Mouse (Mus musculus): ENCODE measurements around the gene Slc9a7.

Slc9a7 gene

GRCm38 (mm10) chrX:20129466-20129865 lies 162.1 kb downstream of the Slc9a7 start:
- peak; percentile 31 for DNase-seq

DNA sequence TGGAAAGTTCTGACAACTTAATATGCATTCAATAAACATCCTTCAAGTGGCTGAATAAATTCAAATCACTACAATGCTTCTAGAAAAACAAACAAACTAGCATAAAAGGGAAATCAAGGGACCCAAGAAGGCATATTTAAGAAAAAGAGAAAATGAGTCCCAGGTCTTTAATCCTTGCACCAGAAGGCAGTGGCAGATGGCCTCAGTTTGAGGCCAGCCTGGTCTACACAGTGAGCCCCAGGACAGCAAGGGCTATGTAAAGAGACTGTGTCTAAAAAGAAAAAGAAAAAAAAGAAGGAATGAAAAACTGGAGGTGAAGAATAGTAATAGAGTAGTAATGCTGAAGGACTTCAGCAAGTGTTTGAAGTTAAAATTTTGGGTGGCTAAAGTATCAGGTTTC lies 162.7 kb downstream of the Slc9a7 start:
- no peak for DNase-seq

GRCm38 (mm10) chrX:20125481-20125880 lies 166.1 kb downstream of the Slc9a7 start:
- DNase-seq = no peak

DNA sequence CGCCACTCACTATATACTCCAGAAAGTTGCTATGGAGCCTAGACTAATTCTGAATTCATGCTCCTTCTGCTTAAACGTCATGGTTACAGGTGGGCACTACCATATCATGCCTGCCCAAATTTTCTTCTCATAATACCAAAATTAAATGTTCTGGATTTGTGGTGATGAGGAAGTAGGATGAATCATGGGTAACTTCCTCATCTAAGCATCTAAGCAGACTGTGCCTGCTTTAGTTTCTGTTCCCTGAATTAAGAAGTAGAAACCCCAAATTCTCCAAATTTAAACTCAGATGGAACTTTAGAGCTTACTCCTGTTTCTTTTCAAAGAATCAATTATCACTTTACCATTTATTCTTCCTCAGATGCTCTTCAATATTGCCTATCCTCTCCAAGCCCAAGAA lies 173.9 kb downstream of the Slc9a7 start:
- DNase-seq = no peak

GRCm38 (mm10) chrX:20070196-20070595 lies 221.4 kb downstream of the Slc9a7 start:
- DNase-seq = no peak

DNA sequence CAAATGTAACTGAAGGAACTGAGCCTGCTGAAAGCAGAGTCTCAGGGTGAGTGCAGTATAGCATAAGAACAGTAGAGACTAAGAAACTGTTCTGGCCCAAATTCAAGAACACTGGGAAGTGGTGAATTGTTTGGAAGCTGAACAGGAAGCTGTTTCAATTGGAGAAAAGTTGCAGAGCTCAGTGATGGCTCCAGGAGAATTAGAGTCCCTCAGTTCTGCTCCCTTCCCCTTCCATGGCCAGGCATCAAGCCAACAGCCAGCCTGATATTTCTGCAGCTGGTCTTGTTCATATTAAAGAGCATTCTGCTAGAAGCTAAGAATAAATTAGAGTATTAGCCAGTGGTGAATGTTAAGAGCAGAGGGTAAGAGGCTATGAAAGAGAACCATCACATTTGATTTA lies 225.0 kb downstream of the Slc9a7 start:
- DNase-seq = peak; percentile 76

DNA sequence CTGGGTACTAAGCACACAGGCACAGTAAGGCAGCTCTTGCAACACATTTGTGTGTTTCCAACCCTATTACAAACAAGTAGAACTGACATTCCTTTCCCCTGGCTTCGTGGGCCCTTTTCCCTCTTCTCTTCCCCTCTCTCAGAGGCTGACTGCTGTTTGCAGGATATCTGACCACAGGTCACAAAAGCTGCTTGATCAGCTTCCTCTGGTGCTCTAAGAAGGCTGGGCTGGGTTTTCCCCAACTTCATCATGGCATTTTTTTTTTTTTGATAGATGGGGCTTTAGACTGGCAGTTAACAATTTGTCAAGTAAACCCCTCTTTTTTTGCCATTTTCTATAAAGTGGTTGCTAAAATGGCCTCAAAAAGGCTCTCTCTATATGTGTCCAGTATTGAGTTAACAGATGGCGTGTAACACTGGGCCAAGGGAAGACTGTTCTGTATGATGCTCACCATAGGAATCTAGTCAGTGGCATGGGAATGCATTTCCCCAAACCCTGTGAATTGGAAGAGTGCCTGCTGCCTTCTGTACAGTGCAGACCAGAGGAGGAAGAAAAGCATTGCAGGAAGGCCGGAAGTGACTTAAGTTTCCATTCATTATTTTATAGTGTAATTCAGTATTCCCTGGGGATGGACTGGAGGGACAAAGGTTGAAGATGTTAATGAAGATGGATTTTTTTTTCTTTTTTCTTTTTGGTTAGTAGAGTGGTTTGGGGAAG lies 229.7 kb downstream of the Slc9a7 start:
- peak; percentile 21 for DNase-seq

DNA sequence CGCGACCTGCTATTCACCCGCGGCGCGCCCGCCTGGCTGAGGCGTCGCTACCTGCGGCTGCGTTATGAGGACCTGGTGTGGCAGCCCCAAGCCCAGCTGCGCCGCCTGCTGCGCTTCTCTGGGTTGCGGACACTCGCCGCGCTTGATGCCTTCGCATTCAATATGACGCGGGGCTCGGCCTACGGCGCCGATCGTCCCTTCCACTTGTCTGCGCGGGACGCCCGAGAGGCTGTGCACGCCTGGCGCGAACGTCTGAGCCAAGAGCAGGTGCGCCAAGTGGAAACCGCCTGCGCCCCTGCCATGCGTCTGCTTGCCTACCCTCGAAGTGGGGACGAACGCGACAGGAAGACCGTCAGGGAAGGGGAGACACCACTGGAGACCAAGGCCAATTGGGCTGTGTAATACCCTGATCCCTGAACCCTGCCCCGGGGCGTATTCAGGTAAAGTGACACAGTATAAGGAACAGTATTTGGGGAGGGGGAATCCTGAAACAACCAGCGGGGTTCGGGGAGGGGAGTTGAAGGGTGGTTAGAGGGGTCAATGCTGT lies 230.8 kb downstream of the Slc9a7 start:
- DNase-seq = peak; percentile 32

DNA sequence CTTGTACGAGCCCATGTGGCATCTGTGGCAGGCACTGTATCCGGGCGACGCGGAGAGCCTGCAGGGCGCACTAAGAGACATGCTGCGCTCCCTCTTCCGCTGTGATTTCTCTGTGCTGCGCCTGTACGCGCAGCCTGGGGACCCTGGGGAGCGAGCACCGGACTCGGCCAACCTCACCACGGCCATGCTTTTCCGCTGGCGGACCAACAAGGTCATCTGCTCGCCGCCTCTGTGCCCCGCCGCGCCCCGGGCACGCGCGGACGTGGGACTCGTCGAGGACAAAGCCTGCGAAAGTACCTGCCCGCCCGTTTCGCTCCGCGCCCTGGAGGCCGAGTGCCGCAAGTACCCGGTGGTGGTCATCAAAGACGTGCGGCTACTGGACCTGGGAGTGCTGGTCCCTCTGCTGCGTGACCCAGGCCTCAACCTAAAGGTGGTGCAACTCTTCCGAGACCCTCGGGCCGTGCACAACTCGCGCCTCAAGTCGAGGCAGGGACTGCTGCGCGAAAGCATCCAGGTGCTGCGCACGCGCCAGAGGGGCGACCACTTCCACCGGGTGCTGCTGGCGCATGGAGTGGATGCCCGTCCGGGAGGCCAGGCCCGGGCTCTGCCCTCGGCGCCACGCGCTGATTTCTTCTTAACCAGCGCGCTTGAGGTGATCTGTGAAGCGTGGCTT lies 231.4 kb downstream of the Slc9a7 start:
- DNase-seq = peak; percentile 26

DNA sequence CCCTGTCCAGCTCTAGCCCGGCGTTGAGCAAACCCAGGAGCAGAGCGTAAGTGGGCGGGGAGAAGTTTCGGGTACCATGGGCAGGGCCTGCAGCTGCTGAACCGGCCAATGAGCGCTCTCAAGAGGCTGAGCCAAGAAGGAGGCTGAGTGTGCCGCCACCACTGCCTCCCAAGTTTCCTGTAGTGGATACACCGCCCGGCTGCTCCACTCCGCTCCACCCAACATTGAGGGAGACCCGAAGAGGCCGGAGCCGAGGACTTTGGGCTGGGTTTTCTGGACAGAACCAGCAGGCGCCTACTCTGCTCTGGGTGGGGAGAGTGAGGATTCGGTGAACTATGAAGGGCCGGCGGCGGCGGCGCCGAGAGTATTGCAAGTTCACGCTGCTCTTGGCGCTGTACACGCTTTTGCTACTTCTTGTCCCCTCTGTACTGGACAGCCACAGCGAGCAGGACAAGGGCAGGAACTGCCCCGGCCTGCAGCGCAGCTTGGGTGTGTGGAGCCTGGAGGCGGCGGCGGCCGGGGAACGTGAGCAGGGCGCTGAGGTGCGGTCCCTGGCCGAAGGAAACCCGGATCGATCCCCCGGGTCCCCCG lies 232.1 kb downstream of the Slc9a7 start, which contains the start of gene Chst7:
Chst7 (plus strand) TSS at position 180 of the 591 bp plus-strand sequence.
- peak; percentile 83 for DNase-seq
